Mouse (Mus musculus) adrenal gland, adult 18-20 months (tissue): ENCODE data around the gene Galnt7. TPM values are rescaled to one million over a fixed set of nuclear protein-coding genes. Genes with fewer than 3 reads are reported as not detected.
"Not testable (repeated sequence)": the region's sequence is repeated elsewhere in the genome, so short reads cannot be mapped to it uniquely, and the experiment has no call there.

Source experiments
- DNase-seq, 2 experiments: peaks; one replicate each; pipeline ENCODE4 v3.0.0; 2021 to 2022; ENCODE audit warnings: low spot score in 2 of 2
- total RNA-seq, 2 experiments: library from RNA; stranded (reverse); gene quantifications; 1 replicate in 1 of 2; 2 replicates in 1 of 2; pipeline ENCODE4 v1.2.3; 2021

Galnt7 gene
- total RNA-seq, 2 experiments from 2014 or later, result 5.0 to 10.3 TPM

DNA sequence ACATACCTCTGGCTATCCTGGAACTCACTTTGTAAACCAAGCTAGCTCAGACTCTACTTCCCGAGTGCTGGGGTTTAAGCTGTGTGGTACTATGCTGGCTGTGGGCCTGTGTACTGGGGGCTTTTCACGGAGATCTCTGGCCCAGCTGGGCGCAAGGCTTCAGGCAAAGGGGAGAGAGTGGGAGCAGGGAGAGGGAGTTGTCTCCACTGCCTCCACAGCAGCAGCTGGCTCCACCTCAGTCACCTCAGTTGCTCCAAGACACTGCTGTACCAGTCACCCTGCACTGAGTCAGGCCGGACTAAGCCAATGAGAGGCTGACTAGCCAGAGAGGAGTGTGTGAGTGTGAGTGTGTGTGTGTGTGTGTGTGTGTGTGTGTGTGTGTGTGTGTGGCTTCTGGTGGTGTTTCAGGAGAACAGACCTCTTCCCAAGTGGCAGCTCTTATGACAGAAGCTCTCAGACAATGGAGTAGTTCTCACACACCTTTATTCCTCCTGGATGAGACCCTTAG is 145.2 kb downstream of the Galnt7 start:
- no peak for DNase-seq

GRCm38 (mm10) chr8:57505500-57505899 is 147.3 kb downstream of the Galnt7 start:
- DNase-seq, result not testable (repeated sequence)

DNA sequence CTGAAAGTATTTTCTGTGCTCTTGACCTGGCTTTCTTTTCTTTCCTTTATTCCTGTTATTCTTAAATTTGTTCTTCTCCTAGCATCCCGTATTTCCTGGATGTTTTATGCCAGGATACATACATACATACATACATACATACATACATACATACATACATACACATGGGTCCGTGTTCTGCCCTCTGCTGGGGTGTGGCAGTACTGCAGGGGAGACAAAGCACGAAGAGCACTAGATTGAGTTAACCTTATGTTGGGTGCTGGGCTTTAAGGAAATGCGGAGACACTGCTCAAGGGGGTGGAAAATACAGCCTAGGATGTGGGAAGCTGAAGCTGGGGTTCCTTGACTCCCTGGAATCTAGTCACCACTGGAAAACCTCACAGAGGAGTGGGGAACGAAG is 149.2 kb downstream of the Galnt7 start:
- peak; percentile 65 to 72 for DNase-seq

GRCm38 (mm10) chr8:57498847-57499511 is 153.9 kb downstream of the Galnt7 start:
- DNase-seq, result peak; percentile 39 to 65

- DNase-seq, result no peak
Observed at GRCm38 (mm10) chr8:57498494-57498846, 154.4 kb downstream of the Galnt7 start.

DNA sequence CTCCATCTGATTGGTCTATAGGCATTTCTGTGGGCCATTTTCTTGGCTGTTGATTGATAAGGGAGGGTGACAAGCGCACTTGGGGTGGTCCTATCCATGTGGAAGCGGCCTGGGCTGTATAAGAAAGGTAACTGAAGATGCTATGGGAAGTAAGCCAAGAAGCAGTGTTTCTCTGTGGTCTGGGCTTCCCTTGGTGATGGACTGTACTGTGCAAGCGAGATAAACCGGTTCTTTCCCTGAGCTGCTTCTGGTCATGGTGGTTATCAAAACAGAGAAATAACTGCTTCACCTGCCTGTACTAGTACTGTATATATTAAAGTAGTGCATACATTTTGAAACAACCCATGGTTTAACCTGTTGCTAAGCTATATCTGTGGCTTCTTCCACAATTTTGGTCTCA is 161.0 kb downstream of the Galnt7 start:
- no peak for DNase-seq

DNA sequence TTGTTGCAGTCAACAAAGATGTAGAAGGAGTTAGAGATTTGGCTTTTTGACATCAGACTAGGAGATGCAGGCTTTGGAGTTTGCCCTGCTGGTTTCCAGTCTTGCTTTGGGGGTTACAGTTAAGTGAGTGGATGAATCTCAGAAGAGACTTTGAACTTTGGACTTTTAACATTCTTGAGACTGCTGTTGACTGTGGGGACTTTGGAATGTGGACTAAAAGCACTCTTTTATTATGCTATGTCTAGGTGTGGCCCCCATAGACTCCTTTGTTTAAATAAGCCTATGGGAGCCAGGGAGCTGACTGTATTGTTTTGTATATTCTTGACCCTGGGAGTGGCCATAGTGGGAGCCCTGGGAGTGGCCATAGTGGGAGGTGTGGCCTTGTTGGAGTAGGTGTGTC is 162.9 kb downstream of the Galnt7 start:
- DNase-seq, result no peak

DNA sequence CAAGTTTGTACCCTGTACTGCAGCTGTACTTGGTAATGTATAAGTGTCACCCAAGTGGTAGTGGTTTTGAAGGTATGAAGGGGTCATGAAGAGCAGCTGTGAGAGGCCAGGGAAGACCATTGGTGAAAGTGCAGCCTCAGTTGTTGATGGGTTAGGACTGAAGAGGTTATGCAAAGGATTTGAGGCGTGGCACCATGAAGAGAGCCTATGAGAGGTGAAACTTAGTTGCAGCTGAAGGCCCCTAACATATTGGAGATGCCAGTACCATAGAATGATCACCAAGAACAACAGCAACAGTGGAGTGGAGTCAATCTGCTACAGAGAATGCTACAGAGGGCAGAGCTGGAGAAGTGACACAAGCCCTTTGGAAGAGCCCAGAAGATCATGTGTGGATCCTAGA is 163.5 kb downstream of the Galnt7 start:
- no peak for DNase-seq

DNA sequence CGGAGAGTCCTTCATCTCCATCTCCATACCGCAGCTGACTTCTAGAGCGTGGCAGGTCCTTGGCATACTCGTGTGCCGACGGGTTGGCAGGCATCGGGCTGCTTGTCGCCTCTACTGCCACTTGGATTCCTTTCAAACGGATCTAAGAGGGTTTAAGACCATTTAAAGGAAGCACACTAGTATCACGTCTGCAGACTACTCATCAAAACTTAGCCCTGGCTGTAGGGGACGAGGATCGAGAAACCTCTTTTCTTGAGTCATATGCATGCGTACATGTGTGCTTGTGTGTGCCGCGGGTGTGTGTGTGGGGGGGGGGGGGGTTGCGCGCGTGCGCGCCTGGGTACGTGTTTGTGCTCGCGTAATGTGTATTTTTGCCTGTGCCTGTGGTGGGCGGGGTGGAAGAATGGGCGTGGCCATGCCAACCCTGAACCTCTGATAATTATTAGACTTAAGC is 164.5 kb downstream of the Galnt7 start:
- peak; percentile 46 to 47 for DNase-seq

DNA sequence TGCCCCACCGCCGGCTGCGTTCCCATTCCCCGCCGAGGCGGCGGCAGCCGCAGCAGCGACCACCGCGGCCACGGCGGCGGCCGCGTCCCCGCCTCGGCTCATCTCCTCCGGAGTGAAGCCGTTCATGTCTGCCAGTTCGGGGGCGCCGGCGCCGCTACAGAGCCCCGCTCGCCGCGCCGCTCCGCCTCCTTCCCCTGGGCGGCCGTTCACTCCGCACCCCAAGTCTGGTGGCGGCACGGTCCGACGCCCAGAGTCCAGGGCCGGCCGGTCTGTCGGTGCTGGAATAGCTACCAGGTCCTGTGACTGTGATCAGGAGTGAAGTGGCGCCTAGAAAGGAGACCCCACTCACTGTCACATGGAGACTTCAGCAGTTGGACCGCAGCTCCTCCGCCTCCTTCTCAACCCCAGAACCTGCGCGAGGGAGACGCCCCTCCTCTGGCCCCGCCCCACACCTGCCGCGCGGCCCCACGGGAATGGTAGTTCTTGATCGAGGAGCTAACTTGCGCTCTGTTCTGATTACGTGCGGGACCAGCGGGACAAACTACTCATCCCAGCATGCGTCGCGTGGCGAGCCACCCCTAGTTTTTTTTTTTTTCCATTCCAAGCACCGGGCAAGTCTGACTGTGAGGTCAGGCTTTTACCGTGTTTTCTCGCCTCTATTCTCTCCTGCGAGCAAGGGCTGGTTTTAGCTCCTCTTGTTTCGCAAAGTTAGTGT is 165.2 kb downstream of the Galnt7 start, which contains the start of gene Sap30:
TSS of gene Sap30 (minus strand) at position 420 of the 715 bp plus-strand sequence.
- DNase-seq, result peak; percentile 96 to 97

DNA sequence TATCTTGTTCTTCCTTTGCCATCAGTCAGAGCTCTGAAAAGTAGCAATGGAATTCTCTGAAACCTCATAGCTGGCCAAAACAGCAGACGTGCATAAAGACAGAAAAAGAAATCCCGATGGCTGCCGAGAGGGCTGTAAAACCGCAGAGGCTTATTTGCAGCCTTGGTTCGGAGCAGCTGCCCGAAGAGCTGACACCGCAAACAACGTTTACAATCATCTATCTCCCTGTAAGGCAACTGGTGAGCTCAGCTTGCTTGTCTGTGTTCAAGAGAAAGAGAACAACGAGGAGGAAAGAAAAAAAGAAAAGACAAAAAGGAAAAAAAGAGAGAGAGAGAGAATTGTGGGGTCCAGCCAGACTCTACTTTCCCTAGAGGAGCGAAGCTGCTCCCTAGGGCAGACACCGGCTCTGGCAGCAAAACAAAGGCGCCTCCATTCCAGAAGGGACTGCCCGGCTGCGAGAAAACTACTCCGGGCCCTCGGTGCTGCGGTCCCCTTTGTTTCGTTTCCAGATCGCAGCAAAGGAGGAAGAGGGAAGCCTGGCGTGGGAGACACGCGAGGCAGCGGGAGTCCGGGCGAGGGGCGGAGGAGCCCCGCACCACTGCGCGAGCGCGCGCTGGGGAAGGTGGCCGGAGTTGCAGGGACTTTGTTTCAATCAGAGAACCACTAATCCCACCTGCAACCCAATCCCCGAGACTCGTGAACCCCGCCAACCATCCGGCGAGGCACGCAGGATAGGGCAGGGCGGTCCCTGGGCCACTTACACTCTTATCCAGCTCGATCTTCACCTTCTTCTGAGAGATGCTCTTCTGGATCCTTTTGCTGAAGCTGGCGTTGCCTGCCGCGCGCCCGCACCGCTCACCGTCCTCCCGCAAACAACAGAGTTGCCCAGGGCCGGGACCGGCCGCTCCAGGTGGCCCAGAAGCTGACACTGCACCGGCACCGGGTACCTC is 166.1 kb downstream of the Galnt7 start:
- DNase-seq, result peak; percentile 53 to 58

DNA sequence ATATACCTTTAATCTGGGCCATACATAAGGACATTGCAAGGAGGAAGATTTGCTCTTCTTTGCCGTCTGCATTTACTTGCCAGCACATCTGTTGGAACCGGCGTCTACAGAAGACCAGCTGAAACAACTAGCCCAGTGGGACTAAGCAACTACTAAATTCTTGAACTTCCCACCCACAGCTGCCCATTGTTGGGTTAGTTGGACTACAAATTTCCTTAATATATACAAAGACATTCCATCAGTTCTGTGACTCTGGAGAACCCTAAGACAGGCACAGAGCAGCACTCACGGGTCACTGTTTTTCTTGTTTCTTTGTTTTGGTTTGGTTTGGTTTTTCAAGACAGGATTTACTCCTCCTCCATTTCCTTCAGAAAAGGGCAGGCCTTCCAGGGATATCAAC is 172.2 kb downstream of the Galnt7 start:
- no peak for DNase-seq

DNA sequence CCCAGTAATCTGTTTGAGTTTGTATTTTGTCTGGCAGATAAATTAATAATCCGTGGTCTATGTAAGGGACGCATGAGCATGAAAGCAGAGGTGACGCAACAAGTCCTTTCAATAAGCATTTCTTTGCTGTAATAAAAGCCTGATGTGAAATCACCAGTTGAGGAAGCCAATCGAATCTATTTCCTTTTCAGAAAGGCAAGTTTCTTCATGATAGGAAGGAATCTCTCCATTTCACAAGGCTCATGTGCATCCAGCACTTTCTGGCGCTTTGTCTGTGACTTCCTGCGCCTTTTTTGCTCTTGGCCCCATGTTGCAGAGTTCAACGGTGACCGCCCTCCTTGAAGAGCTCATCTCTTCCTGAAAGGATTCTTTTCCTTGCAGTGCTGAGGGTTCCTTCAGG is 173.1 kb downstream of the Galnt7 start:
- no peak for DNase-seq

DNA sequence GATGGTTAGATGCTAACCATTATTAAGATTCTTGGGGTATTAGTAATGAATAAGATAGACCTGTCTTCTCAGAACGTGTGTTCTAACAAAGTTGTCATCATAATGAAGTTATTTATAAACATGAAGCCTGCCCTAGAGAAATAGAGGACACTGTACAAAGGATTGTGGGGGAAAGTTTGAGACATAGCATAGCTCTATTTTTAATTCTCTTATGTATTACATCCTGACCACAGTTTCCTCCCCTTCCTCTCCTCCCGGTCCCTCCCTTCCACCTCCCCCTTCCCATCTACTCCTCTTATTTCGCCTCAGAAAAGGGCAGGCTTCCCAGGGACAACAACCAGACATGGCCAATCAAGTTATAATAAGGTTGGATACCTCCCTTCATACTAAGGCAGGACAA is 174.4 kb downstream of the Galnt7 start:
- no peak for DNase-seq

Other genes with a start within 250 kb of the Galnt7 start
- under 1 TPM in 1 of 2 experiments, not detected in 1; 0.46 TPM for gene Scrg1, start 197.1 kb downstream of the Galnt7 start, total RNA-seq
- gene Sap30, start 165.2 kb downstream of the Galnt7 start, total RNA-seq, result 10 to 100 TPM; 11.9 to 14.4 TPM
- 1 to 10 TPM; 5.1 to 5.3 TPM for gene Hmgb2, start 141.1 kb downstream of the Galnt7 start, total RNA-seq